Mouse (Mus musculus): ENCODE measurements at regions not wholly inside any gene's neighbourhood (a gene's known extent, or its start where the extent isn't known, plus 50 kb on each side); places are given as distances from the start of the nearest gene placed in this dataset.

DNA sequence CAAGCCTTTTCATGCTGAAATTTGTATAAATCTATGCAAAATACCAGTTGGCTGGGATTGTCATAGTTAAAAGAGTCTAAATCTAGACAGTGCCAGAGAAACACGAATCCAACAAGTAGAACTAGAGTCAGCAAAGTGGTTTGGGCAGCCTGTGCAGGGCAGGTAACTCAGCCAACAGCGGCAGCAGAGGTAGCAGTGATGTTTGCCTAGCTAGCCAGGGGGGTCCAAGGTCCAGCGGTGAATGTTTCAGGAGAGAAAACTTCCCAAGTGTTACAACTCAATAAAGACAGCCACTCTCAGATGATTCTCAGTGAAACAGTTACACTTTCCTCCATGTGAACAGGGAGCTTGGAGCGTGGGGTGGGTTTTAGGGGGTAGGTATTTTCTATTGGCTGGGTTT lies 259.2 kb upstream of the Tank start:
- TF ChIP-seq POLR2A (IDR thresholded peaks at IDR 0.05; ENCODE audit: extremely low read depth, insufficient read depth, low read length) (no peak), CTCF (IDR thresholded peaks at IDR 0.05; ENCODE audit: low read depth, low read length) (no peak)
